Mouse (Mus musculus): Measurements from ENCODE around the gene Cldn8.

The Cldn8 gene

DNA sequence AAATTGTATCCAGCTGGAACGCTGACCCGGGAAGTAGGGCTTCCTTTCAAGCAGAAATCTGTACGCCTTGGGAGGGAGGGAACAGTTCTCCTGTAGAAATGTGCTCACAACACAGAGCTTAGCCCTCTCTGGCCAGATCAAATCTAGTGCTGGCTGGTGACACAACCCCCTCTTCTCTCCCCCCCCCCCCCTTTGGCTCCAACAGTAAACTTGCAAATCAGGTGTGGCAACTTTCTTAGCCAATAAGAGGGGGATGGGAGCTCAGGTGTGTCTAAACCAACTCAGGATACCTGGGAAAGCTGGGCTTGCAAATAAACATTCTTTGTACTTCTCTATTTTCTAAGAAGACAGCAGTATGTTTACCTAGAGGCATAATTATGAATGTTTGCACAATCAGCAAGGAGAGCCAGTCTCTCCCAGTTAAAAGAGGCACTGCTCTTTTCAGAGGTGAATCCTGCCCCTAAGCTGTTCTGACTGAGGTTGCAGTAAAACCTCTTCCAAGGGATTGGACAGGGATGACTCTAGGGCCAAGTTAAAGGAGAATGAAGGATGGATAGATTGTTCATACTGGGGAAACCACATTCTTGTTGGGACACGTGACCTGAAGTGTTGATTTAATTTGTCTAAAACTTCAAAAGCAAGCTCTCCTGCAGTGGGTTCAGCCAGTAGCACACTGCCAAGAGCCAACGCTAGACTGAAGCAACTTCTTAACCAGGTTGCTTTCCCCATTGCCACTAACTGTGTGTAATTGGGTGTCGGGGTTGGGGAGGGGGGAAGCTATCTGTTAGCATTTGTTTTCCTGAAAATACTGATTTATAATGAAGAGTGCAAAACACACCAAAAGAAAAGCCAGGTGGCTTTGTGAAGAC, at the start of gene Cldn8:
TSS of gene Cldn8 (minus strand) at position 139 of the 869 bp plus-strand sequence.
- no peak for DNase-seq

DNA sequence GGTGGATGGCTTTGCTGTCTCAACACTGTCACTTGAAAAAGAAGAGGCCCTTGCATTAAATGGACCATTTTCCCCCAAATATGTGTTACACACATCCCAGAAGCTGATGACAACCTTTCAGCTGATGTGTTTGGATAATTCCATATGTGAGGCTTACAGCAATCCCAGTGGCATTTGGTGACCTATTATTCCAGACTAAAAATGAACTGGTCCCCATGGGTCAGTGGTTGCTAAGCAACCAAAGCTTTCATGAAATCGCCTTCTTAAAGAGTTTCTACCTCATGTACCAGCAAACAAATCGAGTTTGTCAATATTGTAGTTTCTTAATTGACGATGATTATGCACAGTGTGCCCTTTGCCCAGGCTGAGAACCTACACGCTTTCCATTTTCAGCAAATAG, 49.7 kb upstream of the Cldn8 start:
- no peak for DNase-seq

DNA sequence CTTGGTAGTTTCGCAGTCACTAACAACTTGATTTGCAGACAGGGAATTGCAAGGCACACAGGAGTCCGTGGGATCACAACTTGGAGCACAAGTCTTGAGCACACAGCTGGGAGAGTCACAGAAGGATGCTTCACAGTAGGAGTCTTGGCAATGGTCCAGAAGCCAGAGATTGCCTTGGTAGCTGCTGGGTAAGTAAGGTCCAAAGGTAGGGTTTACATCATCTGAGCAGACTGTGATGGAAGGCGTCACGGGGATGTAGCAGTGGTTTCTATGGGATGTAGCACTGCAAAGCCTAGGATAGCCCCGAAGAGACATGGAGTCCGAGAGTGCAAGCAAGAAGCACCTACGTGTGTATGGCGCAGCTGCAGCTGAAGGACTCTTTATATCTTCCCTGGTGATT, 48.9 kb upstream of the Cldn8 start, which contains the start of gene Krtap24-1:
TSS of gene Krtap24-1 (minus strand) at position 358 of the 400 bp plus-strand sequence.
- no peak for DNase-seq

DNA sequence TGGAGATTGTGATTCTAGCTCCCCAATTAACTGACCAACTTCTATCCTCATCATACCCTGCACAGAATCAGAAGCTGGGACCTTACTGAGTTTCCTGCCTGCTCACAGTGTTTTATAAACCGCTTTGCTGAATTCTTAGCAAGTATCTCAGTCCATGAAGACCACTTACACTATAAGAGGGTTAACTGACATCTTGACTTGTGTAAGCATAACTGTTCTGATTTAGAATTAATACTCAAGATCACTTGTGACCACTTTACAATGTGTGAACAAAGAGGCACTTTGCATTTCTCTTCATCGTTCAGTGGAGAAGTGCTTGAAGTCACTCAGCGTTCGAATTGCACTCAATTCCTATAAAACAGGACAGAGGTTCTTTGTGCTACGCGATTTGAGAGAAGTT, 41.6 kb upstream of the Cldn8 start:
- no peak for DNase-seq

DNA sequence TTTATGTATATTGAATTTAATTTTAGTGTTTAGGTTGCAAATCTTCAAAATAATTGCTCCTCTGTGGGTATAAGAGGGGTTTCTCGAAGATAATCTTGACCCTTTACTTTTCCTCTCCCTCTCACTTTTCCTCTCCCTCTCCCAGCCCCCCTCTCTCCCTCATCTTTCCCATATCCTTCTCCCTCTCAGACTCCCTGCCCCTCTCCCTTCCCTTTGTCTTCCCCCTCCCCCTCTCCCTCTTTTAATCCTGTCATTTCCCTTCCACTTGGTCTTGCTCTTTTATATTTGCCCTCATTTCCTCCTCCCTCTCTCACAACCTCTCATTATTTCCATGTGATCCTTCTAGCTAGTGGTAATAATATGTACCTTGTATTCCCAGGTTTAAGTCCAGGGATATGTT, 39.5 kb upstream of the Cldn8 start:
- no peak for DNase-seq

DNA sequence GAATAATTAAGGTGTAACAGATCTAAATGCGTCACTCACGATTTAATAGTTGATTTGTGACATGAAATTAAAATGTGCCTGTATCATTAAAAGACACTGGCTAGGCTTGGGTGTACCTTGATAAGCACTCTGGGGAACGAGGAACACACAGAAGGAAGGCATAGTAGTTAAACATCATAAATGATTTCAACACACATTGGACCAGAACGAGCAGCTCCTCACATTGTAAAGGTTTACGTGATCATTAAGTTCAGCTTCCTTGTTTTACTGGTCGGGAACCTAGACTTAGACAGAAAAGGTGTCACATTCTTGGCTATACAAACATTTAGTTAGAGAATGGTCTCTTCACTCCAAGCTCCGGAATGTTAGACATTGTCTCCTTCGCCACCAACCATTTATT, 37.3 kb upstream of the Cldn8 start:
- DNase-seq = no peak

DNA sequence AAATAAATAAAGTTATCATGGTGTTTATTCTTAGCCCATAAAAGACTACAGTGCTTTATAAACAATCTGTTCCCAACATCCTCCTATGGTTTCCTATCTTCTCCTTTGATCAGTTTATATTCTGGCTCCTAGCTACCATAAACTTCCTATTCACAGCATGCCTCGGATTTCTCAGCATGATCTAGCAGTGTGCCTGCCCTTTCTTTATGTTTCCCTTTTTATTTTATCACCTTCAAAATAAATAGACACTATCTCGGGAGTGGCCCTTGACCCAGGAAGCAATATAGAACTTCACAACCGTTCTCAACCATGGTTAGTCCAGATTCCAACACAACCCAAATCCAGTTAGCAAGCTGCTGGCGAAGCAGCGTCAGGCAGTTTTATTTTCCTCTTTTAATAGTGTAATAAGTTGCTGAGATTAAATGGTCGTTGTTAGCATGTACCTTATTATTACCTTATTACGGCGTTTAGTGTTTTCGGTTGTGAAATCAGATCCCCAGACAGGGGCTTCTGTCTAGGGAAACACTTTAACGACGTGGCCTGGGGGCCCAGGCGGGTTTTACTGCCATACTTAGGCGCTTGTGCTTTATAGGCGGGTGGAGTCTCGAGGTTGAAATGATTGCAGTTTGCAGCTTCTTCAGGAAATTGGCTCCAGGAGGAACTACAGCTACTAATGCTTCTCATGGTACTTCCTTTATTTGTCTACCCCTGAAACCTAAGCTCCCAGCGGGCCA, 36.7 kb upstream of the Cldn8 start:
- DNase-seq = no peak

DNA sequence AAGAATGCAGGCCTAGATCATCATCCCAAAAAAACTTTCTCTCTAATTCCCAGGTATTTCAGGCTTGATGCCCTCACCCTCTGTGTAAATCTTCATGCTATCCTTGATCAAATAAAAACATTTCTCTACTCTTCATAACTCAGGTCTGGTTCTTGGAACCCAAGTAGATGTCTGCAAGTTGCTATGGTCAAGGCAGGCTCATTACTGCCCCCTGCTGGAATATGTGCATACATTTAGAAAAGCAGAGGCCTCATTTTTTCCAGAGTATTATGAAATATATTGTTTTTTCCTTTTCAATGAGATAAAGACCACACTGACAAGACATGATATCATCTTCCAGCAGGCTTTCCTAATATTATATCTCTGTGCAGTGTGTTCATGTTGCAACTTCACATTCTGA, 29.8 kb upstream of the Cldn8 start:
- no peak for DNase-seq

DNA sequence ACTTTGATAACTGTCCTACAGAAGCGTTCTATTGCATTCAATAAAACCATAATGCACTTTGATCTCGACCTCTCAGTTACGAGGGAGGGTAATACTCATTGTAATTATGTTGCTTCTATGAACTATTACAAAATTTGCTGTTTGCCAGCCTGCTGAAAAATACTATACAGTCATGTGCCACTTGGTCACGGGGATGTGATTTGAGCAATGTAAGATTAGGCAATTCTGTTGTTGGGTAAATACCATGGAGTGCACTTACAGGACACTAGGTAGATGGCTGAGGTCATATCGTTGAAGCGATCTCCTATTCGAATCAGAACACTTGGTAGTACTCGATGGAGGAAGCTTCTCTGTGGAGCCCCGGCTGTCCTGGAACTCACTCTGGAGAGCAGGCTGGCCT, 20.4 kb upstream of the Cldn8 start:
- no peak for DNase-seq

DNA sequence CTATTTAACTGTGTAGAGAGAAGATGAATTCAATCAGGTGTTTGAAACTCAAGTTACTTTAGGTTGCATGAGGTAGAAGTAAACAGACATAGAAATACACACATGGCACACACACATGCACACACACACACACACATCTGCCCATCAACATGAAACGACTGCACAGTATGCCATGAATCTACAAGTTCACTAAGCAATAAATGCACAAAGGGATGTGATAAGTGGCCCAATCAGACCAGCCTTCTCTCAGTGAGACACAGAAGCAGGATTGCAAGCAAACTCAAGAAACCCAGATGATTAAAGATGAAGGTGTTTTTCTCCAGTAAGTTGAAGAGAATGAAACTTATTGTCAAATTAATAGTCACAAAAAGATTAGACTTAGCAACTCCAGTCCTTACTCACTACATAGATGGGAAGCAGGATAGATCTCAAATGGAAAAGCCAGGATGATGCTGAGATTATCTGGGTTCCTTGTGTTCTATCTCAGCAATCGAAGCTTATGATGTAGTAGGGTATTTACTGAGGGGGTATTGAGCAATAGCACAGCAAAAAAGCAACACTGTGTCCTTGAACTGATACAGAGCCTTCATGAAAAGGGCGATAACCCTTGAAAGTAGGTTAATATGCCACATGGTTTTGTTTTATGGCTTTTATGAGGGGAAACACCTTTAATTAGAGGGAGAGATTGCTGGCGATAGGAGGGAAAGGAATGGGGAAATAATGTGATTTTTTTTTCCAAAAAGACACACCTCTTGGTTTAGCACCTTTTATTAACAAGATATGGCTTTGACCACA, 13.1 kb upstream of the Cldn8 start:
- DNase-seq = no peak

DNA sequence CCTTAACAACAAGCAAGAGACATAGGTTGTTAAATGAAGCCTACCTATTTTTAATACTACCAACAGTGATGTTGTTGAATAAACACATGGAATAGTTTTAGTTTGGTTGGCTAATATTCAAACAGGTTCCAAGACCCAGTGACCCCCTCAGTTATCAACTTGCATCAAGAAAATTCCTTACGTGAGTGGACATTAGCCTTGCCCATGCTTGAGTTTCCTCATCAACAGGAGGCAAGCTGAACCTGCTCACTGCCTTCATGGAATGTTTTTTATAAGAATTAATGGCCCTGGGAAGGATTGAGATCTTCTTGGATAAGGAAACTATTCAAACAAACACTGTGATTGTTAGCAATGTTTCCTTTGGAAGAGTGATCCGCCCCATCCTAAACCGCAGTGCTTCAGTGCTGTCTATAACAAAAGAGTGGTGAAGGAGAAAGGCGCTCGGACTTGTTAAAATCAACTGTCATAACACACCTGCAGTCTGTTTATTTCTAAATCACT, 10.0 kb upstream of the Cldn8 start:
- no peak for DNase-seq

DNA sequence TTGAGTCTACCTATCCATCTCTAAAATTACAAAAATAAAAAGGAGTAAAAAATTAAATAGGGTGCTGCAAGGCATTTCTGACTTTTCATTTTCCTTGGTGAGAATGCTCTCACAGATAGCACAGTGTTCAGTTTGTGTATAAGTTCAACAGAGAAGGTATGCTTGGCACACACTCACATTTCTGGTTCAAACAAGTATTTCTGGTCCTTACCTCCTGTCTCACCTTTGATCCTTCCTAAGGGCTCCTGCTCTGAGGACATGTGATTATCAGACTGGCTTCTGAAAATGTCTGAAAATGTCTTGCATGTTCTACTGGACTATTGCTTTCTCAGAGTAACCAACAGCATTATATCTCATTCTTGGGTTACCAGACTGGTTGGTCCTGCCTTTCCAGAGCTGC, 7.2 kb upstream of the Cldn8 start:
- DNase-seq = no peak

DNA sequence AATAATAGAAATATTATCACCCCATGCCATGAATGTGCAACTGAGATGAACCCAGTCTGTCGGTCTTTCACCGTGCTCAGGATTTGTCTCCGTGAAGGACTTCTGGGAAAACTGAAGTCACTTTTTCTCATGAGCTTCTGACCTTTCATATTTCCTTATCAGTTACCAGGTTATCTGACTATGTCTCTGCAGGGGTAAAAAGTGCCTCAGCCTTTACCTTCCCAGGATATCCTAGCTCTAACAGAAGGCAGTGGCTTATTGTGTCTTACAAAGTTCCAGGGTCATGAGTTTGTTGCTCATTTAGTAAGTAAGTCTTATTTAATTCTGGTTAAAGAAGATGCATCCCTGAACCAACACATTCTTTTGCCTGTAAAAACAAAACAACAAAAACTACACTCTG, 6.7 kb upstream of the Cldn8 start:
- no peak for DNase-seq

DNA sequence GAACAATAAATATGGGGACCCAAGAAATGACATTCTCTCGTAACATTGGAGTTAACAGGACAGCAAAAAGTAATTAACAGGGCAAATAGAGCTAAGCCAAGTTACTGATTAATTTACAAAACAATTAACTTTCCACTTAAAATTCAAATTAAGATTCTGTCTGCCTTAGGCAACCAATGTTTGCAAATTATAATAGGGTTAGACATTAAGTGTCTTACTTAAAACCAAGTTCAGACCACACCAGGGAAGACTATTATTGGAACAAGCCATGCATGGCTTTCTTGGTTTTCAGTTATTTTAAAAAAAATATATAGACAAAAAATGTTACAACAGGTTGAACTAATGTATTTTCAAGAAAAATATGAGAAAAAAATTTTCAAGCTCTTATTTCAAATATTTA, 6.1 kb upstream of the Cldn8 start:
- no peak for DNase-seq

DNA sequence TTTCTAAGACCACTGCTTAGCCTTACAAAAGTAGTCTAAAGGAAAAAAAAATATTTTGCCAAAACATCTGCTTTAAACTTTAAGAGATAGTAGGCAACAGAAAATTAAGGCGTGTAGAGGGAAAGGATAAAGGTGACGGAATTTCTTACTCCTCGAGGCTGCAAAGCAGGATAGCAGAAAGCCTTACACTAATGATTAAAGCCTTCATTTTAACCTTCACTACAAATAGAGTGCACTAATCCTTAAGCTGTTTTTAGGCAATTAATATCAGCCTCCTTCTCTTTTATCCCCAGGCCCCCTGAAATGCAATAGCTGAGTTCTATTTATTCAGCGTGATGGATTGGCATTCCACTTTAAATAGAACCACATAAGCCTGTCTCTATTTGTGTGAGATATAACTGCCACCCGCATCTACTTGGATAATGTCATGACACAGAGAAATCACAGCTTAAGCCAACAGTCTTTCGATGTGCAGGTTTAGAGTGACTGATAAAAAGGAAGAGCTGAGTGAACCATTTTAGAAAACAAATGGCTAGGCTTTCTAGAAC, 1.3 kb downstream of the Cldn8 start:
- DNase-seq = no peak

DNA sequence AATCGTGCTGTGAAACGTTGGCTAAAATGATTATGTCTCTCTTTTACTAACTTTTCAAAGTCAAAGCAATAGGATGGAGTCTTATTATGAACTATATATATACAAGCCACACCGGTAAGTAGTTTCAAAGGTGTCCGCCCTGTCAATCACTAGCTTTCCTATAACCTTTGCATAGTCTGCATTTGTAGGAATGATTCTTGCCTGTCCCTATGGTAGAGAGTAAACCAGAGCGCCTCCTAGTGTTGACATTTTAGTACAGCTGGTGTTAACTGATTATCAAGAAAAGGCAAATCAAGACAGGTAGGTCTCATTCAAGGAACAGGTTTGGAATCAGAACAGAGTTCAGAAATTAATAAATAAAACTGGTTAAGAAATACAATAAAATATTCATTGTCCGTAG, 20.5 kb downstream of the Cldn8 start:
- DNase-seq = no peak

DNA sequence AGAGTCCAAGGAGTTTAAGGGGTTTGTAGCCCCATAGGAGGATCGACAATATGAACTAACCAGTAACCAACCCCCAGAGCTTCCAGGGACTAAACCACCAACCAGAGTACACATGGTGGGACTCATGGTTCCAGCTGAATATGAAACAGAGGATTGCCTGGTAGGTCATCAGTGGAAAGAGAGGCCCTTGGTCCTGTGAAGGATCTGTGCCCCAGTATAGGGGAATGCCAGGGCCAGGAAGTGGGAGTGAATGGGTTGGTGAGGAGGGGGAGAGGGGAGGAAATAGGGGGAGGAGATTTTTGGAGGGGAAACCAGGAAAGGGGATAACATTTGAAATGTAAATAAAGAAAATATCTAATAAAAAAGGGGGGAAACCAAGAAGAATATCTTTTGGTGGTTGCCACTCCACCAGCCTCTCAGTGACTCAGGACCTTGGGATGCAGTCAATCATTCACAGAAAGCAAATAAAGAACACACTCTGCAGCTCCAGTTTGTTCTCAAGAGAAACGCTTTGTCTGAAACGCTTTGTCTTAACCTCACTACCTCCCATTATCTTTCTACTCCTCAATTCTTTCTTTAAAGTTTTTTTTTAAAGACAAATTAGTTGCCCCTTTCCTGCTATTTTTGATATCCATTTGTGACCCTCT, 23.0 kb downstream of the Cldn8 start:
- no peak for DNase-seq

DNA sequence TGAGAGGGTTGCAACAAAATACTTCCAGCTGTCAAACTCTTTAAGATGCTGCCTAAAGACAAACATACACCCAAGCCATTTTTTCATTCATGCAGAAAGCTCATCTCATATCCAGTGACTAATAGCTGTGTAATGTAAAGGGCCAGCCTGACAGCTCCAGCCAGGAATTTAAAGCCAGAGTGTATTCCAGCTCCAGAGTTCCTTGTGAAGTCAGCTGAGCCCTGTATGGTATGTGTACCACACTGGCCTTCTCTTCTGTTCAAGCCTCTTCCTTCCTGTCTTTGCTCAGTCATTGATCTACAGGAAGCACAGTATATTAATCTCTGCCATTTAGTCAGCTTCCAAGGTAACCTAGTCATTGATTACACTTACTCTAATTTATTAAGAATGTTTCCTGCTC, 51.6 kb downstream of the Cldn8 start:
- DNase-seq = no peak

All from thymus, postnatal 25 days (tissue).